Mouse (Mus musculus) adrenal gland, adult 18-20 months (tissue): ENCODE data around the gene Sult2b1. TPM values are rescaled to one million over a fixed set of nuclear protein-coding genes. Genes with fewer than 3 reads are reported as not detected.

Experiments
- DNase-seq, 2 experiments: peaks; one replicate each; pipeline ENCODE4 v3.0.0; 2021 to 2022; ENCODE audit warnings: low spot score in 2 of 2
- total RNA-seq, 2 experiments: library from RNA; stranded (reverse); gene quantifications; 1 replicate in 1 of 2; 2 replicates in 1 of 2; pipeline ENCODE4 v1.2.3; 2021

The Sult2b1 gene
- total RNA-seq, 2 experiments from 2014 or later: 0.77 to 1.1 TPM

- no peak for DNase-seq
Measured at GRCm38 (mm10) chr7:45701072-45701471, 83.4 kb downstream of the Sult2b1 start.

- DNase-seq: no peak
Measured at GRCm38 (mm10) chr7:45700301-45701015, 84.0 kb downstream of the Sult2b1 start.

- DNase-seq: no peak
Measured at GRCm38 (mm10) chr7:45699523-45700141, 84.8 kb downstream of the Sult2b1 start, which contains the start of gene Car11. TSS of gene Car11 (plus strand) at chr7:45699843.

GRCm38 (mm10) chr7:45697894-45698293 is 86.6 kb downstream of the Sult2b1 start:
- no peak for DNase-seq

- DNase-seq: no peak
Measured at GRCm38 (mm10) chr7:45695098-45695497, 89.4 kb downstream of the Sult2b1 start.

- DNase-seq: no peak
Measured at GRCm38 (mm10) chr7:45693921-45694591, 90.4 kb downstream of the Sult2b1 start, which contains the start of gene Sec1. TSS of gene Sec1 (minus strand) at chr7:45694402.

- no peak for DNase-seq
Measured at GRCm38 (mm10) chr7:45692364-45692763, 92.1 kb downstream of the Sult2b1 start.

- DNase-seq: no peak
Measured at GRCm38 (mm10) chr7:45689800-45690199, 94.7 kb downstream of the Sult2b1 start.

GRCm38 (mm10) chr7:45689099-45689498 is 95.4 kb downstream of the Sult2b1 start:
- DNase-seq: no peak

GRCm38 (mm10) chr7:45686841-45687240 is 97.6 kb downstream of the Sult2b1 start:
- DNase-seq: no peak

GRCm38 (mm10) chr7:45685811-45686210 is 98.7 kb downstream of the Sult2b1 start:
- no peak for DNase-seq

GRCm38 (mm10) chr7:45683396-45684050 is 100.9 kb downstream of the Sult2b1 start, which contains the start of gene Ntn5:
TSS of gene Ntn5 (plus strand) at chr7:45684022.
- DNase-seq: no peak

GRCm38 (mm10) chr7:45682144-45683126 is 102.0 kb downstream of the Sult2b1 start:
- DNase-seq: peak; percentile 85 to 90

GRCm38 (mm10) chr7:45681046-45681736 is 103.3 kb downstream of the Sult2b1 start:
- DNase-seq: no peak

Other genes starting within 250 kb of the Sult2b1 start
- 1 to 10 TPM in 1 of 2 experiments, under 1 TPM in 1; 0.83 to 3.0 TPM for gene Hsd17b14, start 229.8 kb downstream of the Sult2b1 start, total RNA-seq
- gene Bcat2, start 214.5 kb downstream of the Sult2b1 start, total RNA-seq: 100 to 1,000 TPM; 164 to 265 TPM
- 1 to 10 TPM in 1 of 2 experiments, not detected in 1; 1.4 TPM for gene Fgf21, start 169.2 kb downstream of the Sult2b1 start, total RNA-seq
- gene Fut1, start 167.4 kb downstream of the Sult2b1 start, total RNA-seq: not detected
- gene Izumo1, start 162.9 kb downstream of the Sult2b1 start, total RNA-seq: under 1 TPM; 0.22 to 0.33 TPM
- gene Rasip1, start 157.2 kb downstream of the Sult2b1 start, total RNA-seq: 10 to 100 TPM; 16.0 to 27.6 TPM
- 1 to 10 TPM; 2.4 to 7.7 TPM for gene Mamstr, start 144.7 kb downstream of the Sult2b1 start, total RNA-seq
- gene Fut2, start 118.3 kb downstream of the Sult2b1 start, total RNA-seq: under 1 TPM in 1 of 2 experiments, not detected in 1; 0.13 TPM
- under 1 TPM; 0.36 to 0.61 TPM for gene Ntn5, start 100.6 kb downstream of the Sult2b1 start, total RNA-seq
- gene Sec1, start 90.3 kb downstream of the Sult2b1 start, total RNA-seq: under 1 TPM; 0.23 to 0.35 TPM
- 10 to 100 TPM; 15.8 to 16.9 TPM for gene Car11, start 84.8 kb downstream of the Sult2b1 start, total RNA-seq
- 10 to 100 TPM; 64.8 to 96.6 TPM for gene Dbp, start 79.6 kb downstream of the Sult2b1 start, total RNA-seq
- gene Rpl18, start 69.2 kb downstream of the Sult2b1 start, total RNA-seq: 100 to 1,000 TPM; 934 to 965 TPM
- gene Sphk2, start 66.7 kb downstream of the Sult2b1 start, total RNA-seq: 10 to 100 TPM; 37.7 to 42.0 TPM
- gene Fam83e, start 63.5 kb downstream of the Sult2b1 start, total RNA-seq: under 1 TPM; 0.30 to 0.35 TPM
- gene Spaca4, start 58.9 kb downstream of the Sult2b1 start, total RNA-seq: not detected
- gene Lmtk3, start 931 bp downstream of the Sult2b1 start, total RNA-seq: 1 to 10 TPM; 6.2 to 8.4 TPM
- gene Cyth2, start 29.9 kb upstream of the Sult2b1 start, total RNA-seq: 100 to 1,000 TPM in 1 of 2 experiments, 10 to 100 TPM in 1; 92.9 to 117 TPM
- gene Kcnj14, start 40.1 kb upstream of the Sult2b1 start, total RNA-seq: under 1 TPM; 0.19 to 0.20 TPM
- gene Grwd1, start 46.3 kb upstream of the Sult2b1 start, total RNA-seq: 10 to 100 TPM; 33.0 to 36.0 TPM
- gene Kdelr1, start 88.1 kb upstream of the Sult2b1 start, total RNA-seq: 100 to 1,000 TPM; 125 to 140 TPM
- under 1 TPM; 0.66 to 0.67 TPM for gene Grin2d, start 93.7 kb upstream of the Sult2b1 start, total RNA-seq
- not detected for gene Syngr4, start 112.0 kb upstream of the Sult2b1 start, total RNA-seq
- 10 to 100 TPM; 70.9 to 89.3 TPM for gene Tmem143, start 112.3 kb upstream of the Sult2b1 start, total RNA-seq
- 100 to 1,000 TPM; 299 to 421 TPM for gene Emp3, start 136.7 kb upstream of the Sult2b1 start, total RNA-seq
- gene Ccdc114, start 139.4 kb upstream of the Sult2b1 start, total RNA-seq: 10 to 100 TPM; 17.7 to 21.1 TPM
- gene Abcc6, start 245.6 kb upstream of the Sult2b1 start, total RNA-seq: under 1 TPM in 1 of 2 experiments, not detected in 1; 0.10 TPM
- 10 to 100 TPM; 64.2 to 67.0 TPM for gene Nomo1, start 249.0 kb upstream of the Sult2b1 start, total RNA-seq